Mouse (Mus musculus): Measurements from ENCODE around the gene Cetn3.

The Cetn3 gene

DNA sequence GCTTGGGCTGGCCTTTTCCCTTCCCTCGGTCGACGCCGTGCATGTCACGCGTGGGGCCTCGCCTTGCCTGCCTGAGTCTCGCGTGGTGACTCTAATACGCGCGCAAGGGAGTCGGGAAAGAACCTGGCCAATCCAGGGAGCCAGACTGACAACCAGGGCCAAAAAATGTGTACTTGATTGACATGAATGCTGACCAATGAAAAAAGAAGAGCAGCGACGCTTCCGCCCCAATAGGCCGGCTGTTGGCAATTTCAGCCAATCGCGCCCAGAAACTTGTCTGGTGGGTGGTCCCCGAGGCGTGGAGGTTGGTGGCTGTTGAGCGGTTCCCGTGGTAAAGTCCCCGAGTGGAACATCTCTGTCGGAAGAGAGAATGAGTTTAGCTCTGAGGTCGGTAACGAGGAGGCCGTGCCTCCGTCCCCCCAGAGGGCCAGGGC lies at the start of gene Cetn3:
Gene Cetn3 (plus strand): TSS at position 107 of the 434 bp plus-strand sequence.
- DNase-seq = peak; percentile 91

DNA sequence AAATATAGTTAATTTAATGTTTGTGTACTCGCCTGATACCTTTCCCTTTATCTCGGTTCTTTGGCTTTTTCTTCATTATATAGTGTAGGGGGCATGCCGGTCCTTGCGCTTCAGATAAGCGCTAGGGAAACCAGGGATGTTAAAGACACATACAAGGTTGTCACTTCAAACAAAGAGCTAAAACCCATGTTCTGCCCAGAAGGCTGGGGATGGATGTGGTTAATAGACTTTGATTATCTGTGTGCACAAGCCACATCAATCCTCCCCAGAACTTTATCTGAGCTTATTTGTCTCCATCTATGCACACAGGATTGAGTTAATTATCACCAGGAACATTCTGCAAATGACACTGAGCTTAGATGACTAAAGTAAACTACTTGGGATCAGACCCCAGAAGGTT lies 46.3 kb upstream of the Cetn3 start:
- no peak for DNase-seq

DNA sequence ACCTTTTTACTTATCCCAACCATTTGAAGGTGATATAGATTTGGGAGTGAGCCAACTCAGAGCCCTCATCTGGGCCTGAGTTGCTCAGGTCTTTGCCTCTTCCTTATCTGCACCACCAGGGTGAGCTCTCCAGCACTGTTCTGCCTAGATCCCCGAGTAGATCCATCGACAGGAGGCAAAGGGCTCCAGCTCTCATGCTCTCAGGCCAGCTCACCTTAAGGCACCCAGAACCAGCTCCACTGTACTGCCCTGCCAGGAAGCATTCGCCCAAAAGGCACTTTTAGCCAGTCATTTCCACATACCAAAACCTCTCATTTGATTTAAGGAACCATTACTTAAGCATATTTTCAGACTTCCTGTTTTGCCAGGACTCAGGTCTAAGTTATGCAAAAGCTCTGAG lies 42.0 kb upstream of the Cetn3 start:
- no peak for DNase-seq

DNA sequence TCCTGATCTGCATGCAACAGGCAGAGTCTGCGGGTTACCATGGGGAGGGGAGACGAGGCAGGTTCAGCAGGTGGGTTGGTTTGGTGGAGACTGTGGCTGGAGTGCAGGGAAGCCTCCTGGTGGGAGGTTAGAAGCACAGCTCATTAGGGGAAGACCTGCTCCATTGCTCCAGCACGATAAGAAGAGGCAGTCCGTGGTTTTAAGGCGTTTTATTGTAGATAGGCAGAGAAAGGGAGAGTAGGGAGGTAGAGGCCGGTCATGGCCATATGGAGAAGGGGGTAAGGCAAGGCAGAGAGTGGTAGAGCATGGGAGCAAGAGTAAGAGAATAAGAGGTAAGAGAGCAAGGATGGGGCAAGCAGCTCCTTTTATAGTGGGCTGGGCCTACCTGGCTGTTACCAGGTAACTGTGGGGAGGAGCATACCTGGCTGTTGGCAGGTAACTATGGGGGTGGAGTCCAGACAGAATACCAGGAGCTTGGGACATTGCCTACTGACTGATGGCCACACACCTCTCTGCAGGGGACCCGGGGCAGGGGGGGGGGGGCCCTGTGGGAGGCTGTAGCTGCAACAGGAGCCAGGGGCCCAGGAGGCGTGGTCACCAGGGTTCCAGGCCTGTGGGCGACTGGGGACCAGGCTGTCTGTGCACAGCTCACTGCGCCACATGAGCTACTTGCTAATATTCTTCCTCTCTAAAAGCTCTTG lies 39.3 kb upstream of the Cetn3 start:
- DNase-seq = no peak

DNA sequence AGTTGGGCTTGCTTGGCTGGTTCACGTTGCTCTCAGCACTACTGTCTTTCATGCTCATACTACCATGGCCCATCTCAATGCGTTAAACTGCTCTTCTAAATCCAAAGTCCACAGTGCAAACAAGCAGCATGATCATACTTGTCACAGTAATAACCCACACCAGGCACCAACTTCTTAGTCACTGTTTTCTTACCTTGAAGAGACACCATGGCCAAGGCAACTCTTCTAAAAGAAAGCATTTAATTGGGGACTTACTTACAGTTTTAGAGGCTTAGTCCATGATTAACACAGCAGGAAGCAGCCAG lies 38.8 kb upstream of the Cetn3 start:
- DNase-seq = no peak

DNA sequence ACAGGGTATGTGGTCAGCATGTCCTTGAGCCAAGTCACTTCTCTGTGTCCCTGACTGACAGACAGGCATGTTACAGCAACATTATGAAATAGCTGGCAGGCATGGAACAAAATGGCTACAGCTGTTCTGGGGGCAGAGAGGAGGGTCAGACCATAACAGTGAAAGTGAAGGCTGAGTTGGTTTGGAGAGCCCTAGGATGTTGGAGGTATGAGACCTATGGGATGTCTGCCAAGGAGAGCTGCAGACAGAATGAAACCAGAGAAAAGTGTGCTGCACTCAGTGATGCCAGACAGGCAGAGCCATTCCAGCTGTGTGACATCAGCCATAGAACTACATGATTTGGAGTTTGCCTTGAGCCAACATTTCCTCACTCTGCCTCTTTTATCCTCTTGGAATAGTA lies 28.0 kb upstream of the Cetn3 start:
- DNase-seq = no peak

DNA sequence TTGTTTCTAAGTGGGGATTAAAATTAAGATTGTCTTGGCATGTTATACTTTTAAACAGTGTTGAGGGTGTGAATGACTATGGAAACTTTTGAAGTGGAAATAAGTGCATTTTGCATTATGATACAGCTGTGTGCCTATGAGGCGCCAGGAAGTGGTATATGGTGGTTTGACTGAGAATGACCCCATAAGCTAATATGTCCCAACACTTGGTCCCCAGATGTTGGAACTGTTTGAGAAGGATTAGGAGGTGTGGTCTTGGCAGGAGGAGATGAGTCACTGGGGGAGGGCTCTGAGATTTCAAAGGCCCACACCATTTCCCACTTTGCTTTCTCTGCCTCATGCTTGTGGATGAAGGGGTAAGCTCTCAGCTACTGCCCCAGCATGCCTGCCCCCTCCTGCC lies 27.6 kb upstream of the Cetn3 start:
- no peak for DNase-seq

DNA sequence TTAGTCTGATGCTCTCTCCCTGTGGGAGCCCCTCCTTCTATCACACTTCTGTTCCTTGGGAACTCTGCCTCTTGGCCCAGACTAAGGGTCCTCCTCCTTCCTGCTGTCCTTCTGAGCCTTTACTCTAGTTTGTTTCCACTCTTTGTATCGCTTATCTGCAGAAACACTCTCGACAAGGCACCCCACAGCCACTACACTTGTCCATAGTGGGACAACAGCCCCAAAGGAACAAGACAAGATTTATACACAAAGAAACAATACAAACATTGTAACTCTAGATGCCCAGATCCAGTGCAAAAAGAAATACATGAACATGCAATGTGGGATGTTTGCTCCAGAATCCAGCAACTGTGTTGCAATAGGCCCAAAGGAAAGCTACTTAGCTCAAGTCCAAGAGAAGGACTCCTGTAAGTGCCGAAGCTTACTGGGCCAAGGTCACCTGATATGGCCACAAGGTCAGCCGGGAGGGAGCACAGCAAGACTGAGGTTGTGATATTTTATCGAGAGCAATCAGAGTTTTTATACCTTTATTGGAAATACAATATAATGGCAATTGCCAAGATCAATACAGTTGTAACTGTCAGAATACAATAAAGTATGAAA lies 25.7 kb upstream of the Cetn3 start:
- DNase-seq = no peak

DNA sequence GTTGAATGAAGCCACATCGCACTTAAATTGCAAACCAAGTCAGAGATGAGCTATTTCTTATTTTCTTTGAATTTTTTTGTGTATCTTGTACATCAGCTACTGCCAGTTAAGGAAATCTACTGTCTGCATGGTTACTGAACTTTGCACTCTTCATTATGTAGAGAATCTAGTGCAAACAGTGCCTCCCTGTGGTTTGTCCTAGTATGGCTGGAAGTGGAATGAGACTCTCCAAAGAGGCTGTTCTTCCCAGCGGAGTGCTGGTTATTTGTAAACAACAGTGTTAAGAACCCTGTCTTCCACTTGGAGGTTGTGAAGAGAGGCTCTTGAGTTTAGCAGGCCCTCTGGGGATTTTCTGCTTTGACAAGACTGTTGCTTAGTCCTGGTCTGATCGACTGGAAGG lies 22.5 kb upstream of the Cetn3 start:
- peak; percentile 23 for DNase-seq

DNA sequence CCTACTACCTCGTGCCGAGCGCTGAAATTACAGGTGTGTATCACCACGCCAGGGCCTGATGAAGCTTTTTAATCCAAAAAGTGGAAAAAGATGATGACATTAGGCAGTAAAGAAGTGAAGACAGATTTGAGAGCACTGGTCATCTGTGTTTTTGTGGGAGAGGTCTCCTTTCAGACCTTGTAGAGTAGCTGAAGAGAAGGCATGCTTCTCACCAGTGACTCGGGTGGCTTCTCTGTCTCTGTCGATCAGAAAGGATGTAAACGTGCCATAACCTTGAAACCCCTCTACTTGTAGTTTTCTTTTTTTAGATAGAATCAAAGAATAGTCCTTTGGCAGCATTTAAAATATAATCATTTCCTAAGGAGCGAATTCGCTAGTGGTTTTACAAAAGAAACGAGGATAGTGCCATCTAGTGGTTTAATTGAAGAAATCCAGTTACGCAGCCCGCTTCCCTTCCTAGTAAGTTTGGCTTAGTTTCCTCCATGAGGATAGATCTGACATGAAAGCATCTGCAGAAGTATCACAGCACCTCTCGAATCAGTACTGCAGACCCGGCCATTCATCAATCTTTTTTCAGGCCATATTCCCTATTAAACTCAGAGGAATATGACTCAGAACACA lies 21.2 kb upstream of the Cetn3 start:
- peak; percentile 14 for DNase-seq

DNA sequence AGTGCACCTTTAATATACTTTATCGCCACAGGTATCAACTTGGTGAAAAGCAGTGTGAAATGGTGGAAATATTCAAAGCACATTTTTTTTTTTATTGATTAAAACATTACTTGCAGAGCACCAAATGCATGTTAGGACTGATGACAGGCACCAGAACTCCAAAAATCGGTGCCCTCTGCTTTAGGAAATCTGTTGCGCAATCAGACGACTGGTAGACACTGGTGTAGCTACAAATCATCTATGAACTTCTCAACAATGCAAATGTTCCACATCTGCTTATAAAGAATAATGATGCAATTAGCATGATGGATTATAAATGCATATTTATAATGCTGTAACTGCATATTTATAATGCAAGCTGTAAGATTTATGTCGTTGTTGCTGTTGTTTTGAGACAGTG lies 18.7 kb upstream of the Cetn3 start:
- no peak for DNase-seq

DNA sequence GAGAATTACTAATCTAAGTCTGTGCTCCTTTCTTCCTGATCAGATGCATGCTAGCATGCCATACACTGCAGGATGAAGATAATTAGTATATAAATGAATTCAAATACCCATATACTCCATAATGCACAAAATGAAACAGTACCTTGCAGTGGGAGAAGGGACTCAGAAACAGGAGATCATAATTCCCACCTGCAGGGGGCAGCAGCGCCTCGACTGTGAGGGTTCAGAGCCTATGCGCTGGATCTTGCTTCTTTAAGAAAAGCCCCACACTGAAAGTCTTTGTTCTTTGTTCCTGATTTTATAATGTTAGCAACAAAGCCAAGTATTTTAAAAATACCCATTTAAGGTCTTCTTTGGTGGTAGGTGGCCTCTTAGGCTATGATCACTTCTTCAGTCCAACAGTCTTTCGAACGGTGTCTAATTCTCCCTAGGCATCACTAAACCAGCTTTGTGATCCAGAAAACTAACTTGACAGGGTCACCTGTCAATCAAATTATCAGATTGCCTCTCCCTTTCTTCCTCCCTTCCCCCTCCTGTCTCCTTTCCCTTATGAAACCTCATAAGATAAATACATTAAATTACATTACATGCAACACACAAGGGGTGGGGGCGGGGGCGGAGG lies 15.7 kb upstream of the Cetn3 start:
- peak; percentile 77 for DNase-seq

DNA sequence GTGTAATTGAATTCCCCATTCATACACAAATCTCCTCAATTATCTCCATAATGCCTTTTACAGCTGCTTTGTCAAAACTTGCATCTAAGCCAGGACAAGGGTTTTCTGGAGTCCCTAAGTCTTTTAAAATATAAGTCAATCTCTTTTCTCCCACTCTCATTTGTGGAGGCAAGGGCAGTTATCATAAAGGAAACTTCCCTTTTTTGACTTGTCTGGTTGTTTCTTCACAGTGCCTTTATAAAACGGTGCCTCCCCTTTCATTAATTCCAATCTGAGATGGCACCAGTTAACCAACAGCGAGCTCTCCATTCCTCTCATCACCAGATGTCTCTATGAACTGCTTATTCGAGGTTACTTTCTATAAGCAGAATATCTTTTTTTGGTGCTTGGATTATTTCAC lies 6.7 kb upstream of the Cetn3 start:
- no peak for DNase-seq

DNA sequence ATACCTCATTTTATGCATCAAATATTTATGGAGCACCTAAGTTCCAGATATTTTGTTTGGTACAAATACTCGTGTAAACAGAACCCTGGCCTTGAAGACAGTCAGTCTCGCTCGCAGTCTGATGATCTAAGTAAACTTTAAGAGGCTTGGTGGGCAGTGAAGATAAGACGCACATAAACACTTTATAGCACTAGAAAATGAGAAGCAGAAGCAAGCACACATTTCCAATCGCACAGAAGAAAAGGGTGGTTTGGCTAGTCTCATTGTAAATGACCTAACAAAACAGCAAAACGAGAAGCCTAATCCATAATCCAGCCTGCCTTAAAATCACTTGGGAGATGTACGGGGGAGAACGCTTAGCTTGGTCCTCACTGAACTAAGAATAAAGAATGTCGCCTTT lies 402 bp upstream of the Cetn3 start:
- no peak for DNase-seq

DNA sequence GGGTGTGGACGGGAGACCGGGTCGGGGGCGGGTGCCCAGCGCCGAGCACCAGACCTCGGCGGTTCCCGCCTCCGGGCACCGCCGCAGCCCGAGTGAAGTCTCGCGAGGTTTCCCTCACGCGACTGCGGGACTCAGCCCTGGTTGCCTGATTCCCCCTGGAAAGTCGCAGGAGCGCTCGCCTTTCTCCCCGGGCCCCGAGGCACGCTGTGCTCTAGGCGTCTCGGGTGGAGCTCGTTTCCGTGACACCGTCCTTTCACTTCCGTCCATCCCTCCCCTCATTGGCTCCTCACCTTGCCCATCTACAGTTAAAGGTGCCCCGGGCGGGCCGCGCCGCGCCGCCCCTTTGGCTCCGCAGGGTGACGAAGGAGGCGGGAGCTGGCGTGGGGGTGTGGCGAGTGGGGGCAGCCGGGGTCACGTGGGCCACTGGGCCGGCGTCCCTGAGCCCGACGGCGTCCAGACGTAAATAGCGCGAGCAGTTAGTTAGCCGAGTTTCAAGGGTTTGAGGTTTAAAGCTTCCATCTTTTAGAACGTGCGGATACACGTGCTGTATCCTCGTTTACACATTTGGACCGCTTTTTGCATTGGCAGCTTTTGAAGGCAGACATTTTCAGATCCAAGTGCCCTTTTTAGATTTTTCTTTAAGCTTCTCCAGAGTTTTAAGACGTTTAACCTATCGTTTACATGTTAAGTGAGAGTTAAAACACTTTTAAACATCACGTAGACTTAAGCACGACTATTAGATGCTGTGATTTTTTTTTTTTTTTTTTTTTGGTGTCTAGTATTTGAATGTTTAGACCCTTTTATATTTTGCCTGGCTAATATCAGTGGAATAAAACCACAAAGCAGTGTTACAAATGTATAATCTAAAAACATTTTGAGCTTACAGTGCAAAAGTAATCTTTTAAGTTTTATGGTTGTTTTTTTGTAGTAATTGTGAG lies 797 bp downstream of the Cetn3 start:
- peak; percentile 97 for DNase-seq

DNA sequence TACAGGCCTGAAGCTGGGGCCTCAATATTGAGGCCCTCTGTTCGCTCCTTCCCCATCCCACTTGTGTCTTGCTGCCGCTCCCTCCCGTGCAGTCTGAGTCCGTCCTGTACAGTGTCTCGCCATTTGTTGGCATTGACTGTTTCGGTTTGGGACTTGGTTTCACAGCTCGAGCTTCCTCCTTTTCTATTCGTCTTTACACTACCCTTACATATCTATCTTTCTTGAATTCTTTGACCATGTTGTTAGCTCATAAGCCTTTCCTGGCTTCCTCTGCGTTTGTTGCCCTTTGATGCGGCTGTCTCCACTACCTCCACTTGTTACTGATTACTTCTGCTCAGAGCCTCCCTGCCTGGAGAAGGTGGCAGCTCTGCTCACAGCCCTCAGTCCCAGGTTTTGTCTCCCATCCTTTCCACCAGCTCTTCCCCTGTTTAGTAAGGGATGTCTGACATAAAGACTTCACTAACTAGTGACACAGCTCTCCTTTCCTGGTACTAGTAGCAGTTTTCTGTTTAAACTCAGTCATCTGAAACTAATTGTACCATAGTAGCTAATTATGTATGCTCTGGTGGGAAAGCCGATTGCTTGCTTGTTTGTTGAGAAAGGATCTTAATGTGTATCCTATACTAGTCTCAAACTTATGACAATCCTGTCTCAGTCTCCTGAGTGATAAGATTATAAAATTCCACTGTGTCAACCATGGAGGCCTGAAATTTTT lies 3.0 kb downstream of the Cetn3 start:
- DNase-seq = no peak

DNA sequence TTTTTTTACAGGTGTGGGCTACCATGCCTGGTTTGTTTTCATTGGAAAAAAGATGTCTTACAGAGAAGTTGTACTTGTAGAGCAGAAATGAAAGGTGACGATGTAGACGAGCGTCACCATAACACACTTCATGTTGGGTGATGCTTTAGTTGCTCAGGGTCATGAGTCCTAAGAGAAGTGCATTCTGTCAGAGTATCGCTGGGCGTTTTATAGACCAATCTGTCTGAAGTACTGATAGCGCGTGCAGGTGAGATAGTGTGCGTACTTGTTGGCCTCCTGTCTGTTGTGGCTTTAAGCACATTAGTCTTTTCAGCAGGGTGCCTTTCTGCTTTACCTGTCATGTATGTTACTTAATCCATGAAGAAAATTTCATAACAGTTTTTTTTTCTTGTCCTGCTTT lies 7.3 kb downstream of the Cetn3 start:
- DNase-seq = no peak

DNA sequence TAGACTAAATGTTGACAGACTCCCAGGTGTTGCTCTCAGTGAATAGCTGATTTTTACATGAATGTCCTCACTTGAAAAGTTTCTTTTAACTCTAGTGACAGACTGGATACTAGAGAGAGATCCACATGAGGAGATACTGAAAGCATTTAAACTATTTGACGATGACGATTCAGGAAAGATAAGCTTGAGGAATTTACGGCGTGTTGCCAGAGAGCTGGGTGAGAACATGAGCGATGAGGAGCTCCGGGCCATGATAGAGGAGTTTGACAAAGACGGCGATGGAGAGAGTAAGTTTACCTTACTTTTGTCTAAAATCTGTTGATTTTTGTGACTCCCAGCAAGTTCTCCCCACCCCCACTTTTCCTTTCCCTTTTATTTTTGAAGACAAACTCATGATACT lies 9.0 kb downstream of the Cetn3 start:
- DNase-seq = no peak

DNA sequence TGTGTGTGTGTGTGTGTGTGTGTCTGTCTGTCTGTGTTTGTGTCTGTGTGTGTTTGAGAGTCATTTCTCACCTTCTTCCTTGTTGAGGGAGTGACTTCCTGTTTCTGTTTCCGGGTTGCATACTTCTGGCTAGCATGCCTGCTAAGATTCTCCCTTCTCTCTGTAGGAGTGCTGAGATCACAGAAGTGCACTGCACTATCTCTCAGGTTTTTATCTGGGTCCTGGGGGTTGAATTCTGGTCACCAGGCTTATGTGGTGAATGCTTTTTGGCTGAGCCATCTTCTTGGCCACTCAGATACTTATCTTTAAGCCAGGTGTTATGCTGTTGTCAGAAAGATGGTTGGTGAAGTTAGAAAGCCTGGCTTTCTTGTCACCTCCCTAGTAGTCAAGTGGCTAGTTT lies 11.0 kb downstream of the Cetn3 start:
- peak; percentile 23 for DNase-seq

DNA sequence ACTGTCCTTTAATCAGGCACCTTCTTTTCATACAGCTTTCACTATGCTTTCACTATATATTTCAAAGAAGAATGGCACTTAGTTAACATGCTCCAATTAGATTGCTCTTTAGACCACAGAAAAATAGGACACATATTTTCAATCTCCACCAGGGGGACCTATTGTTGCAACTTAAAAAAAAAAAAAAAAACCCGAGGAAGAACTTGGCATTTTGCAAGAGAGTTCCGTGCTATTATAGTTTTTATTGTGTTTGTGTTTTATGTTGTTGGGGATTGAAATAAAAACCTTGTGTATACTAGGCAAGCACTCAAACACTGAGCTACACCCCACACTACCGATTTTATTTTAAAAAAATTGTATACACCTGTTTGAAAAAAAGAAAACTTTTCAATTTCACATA lies 18.2 kb downstream of the Cetn3 start:
- no peak for DNase-seq

DNA sequence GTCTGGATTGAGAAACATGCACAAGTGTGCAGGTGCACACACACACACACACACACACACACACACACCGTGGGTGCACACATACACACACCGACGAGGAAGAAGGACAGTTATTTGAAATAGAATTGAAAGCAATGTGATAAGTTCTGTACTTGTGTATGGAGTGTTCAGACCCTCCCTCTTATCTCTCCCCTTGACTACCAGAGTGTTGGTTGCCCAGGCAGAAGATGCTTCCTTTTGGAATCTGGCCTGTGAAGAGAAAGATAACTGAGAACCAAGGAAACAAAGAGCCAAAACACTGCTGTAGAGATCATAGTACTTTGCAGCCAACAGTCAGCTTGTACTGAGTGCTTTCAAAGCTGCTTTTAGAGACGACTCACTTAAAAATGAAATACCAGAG lies 20.8 kb downstream of the Cetn3 start:
- no peak for DNase-seq

DNA sequence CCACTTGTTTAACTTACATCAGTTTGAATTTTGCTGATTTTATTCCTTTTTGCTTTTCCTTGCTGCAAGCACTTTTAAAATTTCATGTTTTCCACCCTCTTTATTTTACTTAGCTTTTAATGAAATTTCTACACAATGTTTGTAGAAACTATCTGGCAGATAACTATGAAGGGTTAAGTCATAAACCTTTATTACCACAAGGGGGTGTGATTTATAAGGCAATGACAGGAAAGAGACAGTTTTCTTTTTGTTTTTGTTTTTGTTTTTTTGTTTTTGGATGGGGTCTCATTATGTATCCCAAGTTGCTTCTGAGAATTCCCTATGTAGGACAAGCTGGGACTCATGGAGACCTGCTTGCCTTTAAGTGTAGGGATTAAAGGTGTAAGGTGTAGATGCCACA lies 39.9 kb downstream of the Cetn3 start:
- no peak for DNase-seq

All from thymus, postnatal 25 days (tissue).